Comparison of ENCODE assay signal across 9 mouse cellular contexts in the genomic region with DNA sequence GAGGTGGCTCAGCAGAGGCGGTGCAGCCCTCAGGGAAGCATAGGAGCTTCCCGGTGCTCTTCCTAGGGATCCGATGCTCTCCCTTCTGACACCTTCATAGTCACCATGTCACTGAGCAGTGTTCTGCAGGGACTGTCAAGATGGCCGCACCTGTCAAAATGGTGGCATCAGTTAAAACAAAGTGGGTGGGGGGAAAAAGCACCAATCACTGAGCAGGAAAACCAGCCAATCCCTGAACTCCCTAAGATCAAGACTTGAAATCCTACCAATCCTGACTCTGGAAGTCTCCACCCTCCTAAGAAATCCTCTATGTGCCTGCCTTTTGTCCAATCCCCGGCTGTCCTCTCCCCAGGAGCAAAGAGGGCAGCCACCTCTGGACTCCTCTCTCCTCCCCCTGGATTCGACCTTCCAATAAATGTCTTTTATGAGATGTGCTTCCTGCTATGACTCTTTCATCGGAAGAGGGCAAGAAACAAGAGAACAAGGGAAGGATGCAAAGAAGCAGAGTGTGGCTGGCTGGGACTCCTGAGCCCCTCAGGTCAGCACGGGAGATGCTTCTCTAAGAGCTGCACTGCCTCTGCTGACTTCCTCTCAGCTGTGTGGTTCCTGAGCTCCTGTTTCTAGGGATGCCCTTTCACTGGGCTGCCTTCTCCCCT. TPM values are rescaled to one million over a fixed set of nuclear protein-coding genes. Genes with fewer than 3 reads are reported as not detected.
DNase-seq lines count a peak whose midpoint lies in the region; ATAC-seq lines count a peak whose summit lies in the region.
"Had no signal": no experiment of that assay in that cellular context is flagged by ENCODE, and none has a peak within 500 bp of the region (broad histone marks: within the 10 kb centered on the region; RNA-seq: fewer than 3 reads in every experiment).

No protein-coding gene starts in this region.

- peaks cover 6% of the 10 kb centered on the region for H3K4me1 ChIP-seq in intestine, embryonic 16.5 days (ENCODE audit: control insufficient read depth, insufficient read depth, low read length)

- no peaks in the 10 kb centered on the region for H3K9me3 ChIP-seq in intestine, embryonic 16.5 days (ENCODE audit: control insufficient read depth, low read length)

- no peaks in the 10 kb centered on the region for H3K27me3 ChIP-seq in intestine, embryonic 16.5 days (replicated peaks; ENCODE audit: control insufficient read depth, insufficient read depth, low read length)

- no peak for ATAC-seq in intestine, embryonic 16.5 days

- DNase-seq in heart, adult 11 months = peak; percentile 82
- DNase-seq in heart, postnatal 14 days = no peak
- peak; percentile 25 for DNase-seq in 3134 (ENCODE audit: extremely low read depth, insufficient read length, low spot score)
- peak; percentile 92 for DNase-seq in MN1 (ENCODE audit: low spot score)
- peak; percentile 34 for DNase-seq in liver
- no peak for DNase-seq in left cerebral cortex, postnatal 36 days (ENCODE audit: low spot score in 2 of 2)
- DNase-seq in adrenal gland, postnatal 10 days = no peak

- H3K36me3 ChIP-seq in intestine, embryonic 16.5 days (ENCODE audit: control insufficient read depth, insufficient read depth, low read length) = no peaks in the 10 kb centered on the region

- 82% methylated on average over 8 of the region's 8 CpGs for WGBS in intestine, embryonic 16.5 days

- H3K27ac ChIP-seq in intestine, embryonic 16.5 days (ENCODE audit: low read length) = no peak overlapping the region
- H3K27ac ChIP-seq: macrophage had no signal

- no peak overlapping the region for H3K4me3 ChIP-seq in intestine, embryonic 16.5 days (ENCODE audit: low read length)

- no peak overlapping the region for H3K9ac ChIP-seq in intestine, embryonic 16.5 days (ENCODE audit: low read depth, low read length)

- intact Hi-C loops in heart, postnatal 14 days (cut with DNase I) = loop anchor here (10.0 kb wide), 1 partner anchor 311 kb away; a partner anchor contains a TSS
- intact Hi-C loops in left cerebral cortex, postnatal 36 days (cut with DNase I) = loop anchor here (2.0 kb wide), 1 partner anchor 105 kb away; no protein-coding TSS in a partner anchor

- no peak overlapping the region for H3K4me2 ChIP-seq in intestine, embryonic 16.5 days (ENCODE audit: low read depth, low read length)

RNA-seq across cellular contexts. Expression of a gene that starts 1.8 kb away (rescaled TPM):
- total RNA-seq in heart, postnatal 14 days (2021) = 10 to 100 TPM; 27.0 to 29.3 TPM
- 10 to 100 TPM; 51.4 to 58.4 TPM for total RNA-seq in left cerebral cortex, postnatal 36 days (2021)
- polyA plus RNA-seq in intestine, embryonic 16.5 days (2015; fragmentation: Nextera tagmentation; extraction: Ambion mirVana) = 34.8 and 37.3 TPM in 2 replicates
- 10 to 100 TPM; 45.4 to 57.6 TPM for total RNA-seq in adrenal gland, postnatal 10 days (2021)

Comparison
In these comparisons a context has a peak if more than half of its experiments do, and no peak if none do; other contexts are left out.
1. DNase-seq: peak in heart, adult 11 months (single experiment), 3134 (single experiment), MN1 (single experiment) and liver (single experiment); none in heart, postnatal 14 days (0 of 2), left cerebral cortex, postnatal 36 days (0 of 2) and adrenal gland, postnatal 10 days (single experiment).